Mouse (Mus musculus) stomach, postnatal 0 days (tissue): ENCODE data around the gene Sec31a. TPM values are rescaled to one million over a fixed set of nuclear protein-coding genes. Genes with fewer than 3 reads are reported as not detected.

Experiments
- ATAC-seq: fragments of 200-750 bp; cut with Nextera tagmentation; 2 replicates; pipeline ENCODE4 v1.8.0; 2017; ENCODE audit not compliant: low FRiP score, low TSS enrichment
- DNase-seq: peaks from one replicate; pipeline ENCODE4 v3.0.0-alpha.2; 2016; ENCODE audit warnings: low spot score
- H3K27ac ChIP-seq: fragments of 300-500 bp; sonication (generic); replicated peaks from 2 replicates; pipeline ENCODE4 v1.5.1; 2014; ENCODE audit warnings: mild to moderate bottlenecking, control low read depth
- H3K27me3 ChIP-seq: fragments of 300-500 bp; sonication (generic); 2 replicates; pipeline ENCODE4 v1.6.1; 2014; ENCODE audit warnings: low read length; ENCODE audit not compliant: control insufficient read depth, insufficient read depth
- H3K36me3 ChIP-seq: fragments of 300-500 bp; sonication (generic); 2 replicates; pipeline ENCODE4 v1.6.1; 2014; ENCODE audit warnings: low read length, mixed read lengths; ENCODE audit not compliant: control insufficient read depth, insufficient read depth
- H3K4me1 ChIP-seq: fragments of 300-500 bp; sonication (generic); replicated peaks from 2 replicates; pipeline ENCODE4 v1.6.1; 2014; ENCODE audit warnings: antibody characterized with exemption; ENCODE audit not compliant: control insufficient read depth, insufficient read depth
- H3K4me2 ChIP-seq: fragments of 300-500 bp; sonication (generic); replicated peaks from 2 replicates; pipeline ENCODE4 v1.6.1; 2014; ENCODE audit warnings: low read depth, mild to moderate bottlenecking, control low read depth, moderate library complexity
- H3K4me3 ChIP-seq: fragments of 300-500 bp; sonication (generic); 2 replicates; pipeline ENCODE4 v1.5.1; 2014; ENCODE audit warnings: low read depth, low read length, control low read depth
- H3K9ac ChIP-seq: fragments of 300-500 bp; sonication (generic); 2 replicates; pipeline ENCODE4 v1.6.1; 2014; ENCODE audit warnings: mild to moderate bottlenecking, low read length, control low read depth, mixed read lengths
- H3K9me3 ChIP-seq: fragments of 300-500 bp; sonication (generic); 2 replicates; pipeline ENCODE4 v1.6.1; 2016; ENCODE audit warnings: low read length; ENCODE audit not compliant: control insufficient read depth
- CTCF ChIP-seq: IDR thresholded peaks from 2 replicates; pipeline ENCODE4 v1.5.1; 2016; ENCODE audit warnings: antibody characterized with exemption, low read depth, mild to moderate bottlenecking, moderate library complexity
- EP300 ChIP-seq: optimal IDR thresholded peaks from 2 replicates; pipeline ENCODE3; 2016; ENCODE audit warnings: antibody characterized with exemption
- WGBS: fragments of 180-500 bp; shearing (Covaris S2); extraction: QIAGEN DNeasy Blood & Tissue Kit; methylation state at CpG from one replicate; pipeline ENCODE4 v1.1.7; 2014; 5-methylcytosine and 5-hydroxymethylcytosine counted together
- polyA plus RNA-seq: library from polyadenylated mRNA; unstranded; fragments of >200 nt; fragmentation: Nextera tagmentation; extraction: Ambion mirVana; gene quantifications from 2 replicates; pipeline ENCODE4 v1.2.1, GENCODE M21; 2015

The Sec31a gene
- polyA plus RNA-seq, 1 experiment from 2014 or later, result 102 TPM

DNA sequence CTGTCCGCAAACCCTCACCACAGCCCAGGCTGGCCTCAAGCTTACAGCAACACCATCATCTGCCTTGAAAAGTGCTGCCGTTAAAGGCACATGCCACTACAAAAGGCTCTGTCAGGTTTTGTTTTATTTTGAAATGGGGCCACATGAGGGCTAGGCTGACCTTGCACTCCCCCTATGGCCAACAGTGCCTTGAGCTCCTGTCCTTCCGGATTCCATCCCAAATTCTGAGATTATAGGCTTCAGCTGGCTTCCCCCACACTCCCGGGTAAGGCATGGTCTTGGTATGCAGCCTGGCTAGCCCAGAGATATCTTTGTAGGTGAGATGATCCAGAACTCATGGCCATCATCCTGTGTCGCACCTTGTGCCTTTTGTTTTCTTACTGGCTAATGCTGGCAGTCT is 21.9 kb upstream of the Sec31a start:
- no peak for TF ChIP-seq CTCF
- TF ChIP-seq EP300, result no peak
- no peaks in the 10 kb centered on the region for H3K4me1 ChIP-seq
- no peak overlapping the region for H3K4me2 ChIP-seq
- DNase-seq (no peak), ATAC-seq (no peak)
- no peak overlapping the region for H3K27ac ChIP-seq
- H3K27me3 ChIP-seq, result no peaks in the 10 kb centered on the region
- no peak overlapping the region for H3K4me3 ChIP-seq
- no peak overlapping the region for H3K9ac ChIP-seq
- no peaks in the 10 kb centered on the region for H3K9me3 ChIP-seq
- WGBS, result 96% methylated on average over 5 of the region's 5 CpGs
- no peaks in the 10 kb centered on the region; the same call in 1 of the 2 replicates for H3K36me3 ChIP-seq

DNA sequence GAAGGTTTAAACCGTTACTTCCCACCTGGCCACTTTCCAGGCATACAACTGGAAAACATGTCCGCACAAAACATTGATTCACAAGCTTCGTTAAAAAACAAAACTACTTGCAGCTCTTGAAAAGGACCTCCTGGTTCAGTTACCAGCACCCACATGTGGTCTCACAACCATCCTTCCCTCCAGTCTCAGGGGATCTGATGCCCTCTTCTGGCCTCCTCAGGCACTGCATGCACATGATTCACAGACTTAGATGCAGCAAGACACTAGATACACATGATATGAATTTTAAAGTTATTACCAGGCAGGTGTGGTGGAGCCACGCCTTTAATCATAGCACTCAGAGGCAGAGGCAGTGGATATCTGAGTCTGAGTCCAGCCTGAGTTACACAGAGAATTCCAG is 21.1 kb upstream of the Sec31a start:
- no peak overlapping the region for H3K4me2 ChIP-seq
- 93% methylated on average over 4 of the region's 4 CpGs for WGBS
- no peak for TF ChIP-seq EP300
- TF ChIP-seq CTCF, result peak; percentile 44; the same call in 1 of the 2 replicates
- DNase-seq, result no peak
- no peak overlapping the region for H3K4me3 ChIP-seq
- H3K27ac ChIP-seq, result no peak overlapping the region
- no peaks in the 10 kb centered on the region for H3K4me1 ChIP-seq
- H3K36me3 ChIP-seq, result no peaks in the 10 kb centered on the region; the same call in 1 of the 2 replicates
- no peaks in the 10 kb centered on the region for H3K9me3 ChIP-seq
- H3K9ac ChIP-seq, result no peak overlapping the region
- H3K27me3 ChIP-seq, result no peaks in the 10 kb centered on the region
- no peak for ATAC-seq

- 56% methylated on average over 2 of the region's 2 CpGs for WGBS
- Histone ChIP-seq H3K9me3 (no peaks in the 10 kb centered on the region), H3K36me3 (peaks cover 4% of the 10 kb centered on the region; the same call in 1 of the 2 replicates), H3K4me1 (peaks cover 13% of the 10 kb centered on the region), H3K9ac (no peak overlapping the region), H3K4me3 (no peak overlapping the region), H3K27me3 (no peaks in the 10 kb centered on the region), H3K4me2 (no peak overlapping the region), H3K27ac (no peak overlapping the region)
- DNase-seq, result no peak
- no peak for ATAC-seq
- TF ChIP-seq CTCF (no peak), EP300 (no peak)
Observed at GRCm38 (mm10) chr5:100430966-100431365, 14.9 kb upstream of the Sec31a start.

DNA sequence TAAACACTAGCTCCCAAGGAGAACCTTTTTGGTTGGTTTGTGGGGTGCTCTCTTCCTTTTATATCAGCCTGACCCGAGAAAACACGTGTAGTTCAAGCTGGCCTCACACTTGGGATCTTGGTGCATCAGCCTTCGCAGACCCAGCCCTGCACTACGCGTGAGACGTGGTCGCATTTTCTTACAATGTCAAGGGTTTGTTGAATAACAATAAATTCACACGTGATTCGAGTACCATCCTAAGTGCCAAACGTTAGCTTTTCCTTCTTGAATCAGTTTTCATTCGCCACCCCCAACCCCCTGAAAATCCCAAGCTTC is 14.0 kb upstream of the Sec31a start:
- Histone ChIP-seq H3K4me2 (peak overlapping the region; percentile 79), H3K4me1 (peaks cover 13% of the 10 kb centered on the region), H3K4me3 (peak overlapping the region; percentile 67), H3K9ac (peak overlapping the region; percentile 88), H3K27ac (peak overlapping the region; percentile 95), H3K9me3 (no peaks in the 10 kb centered on the region), H3K36me3 (peaks cover 4% of the 10 kb centered on the region; the same call in 1 of the 2 replicates), H3K27me3 (no peaks in the 10 kb centered on the region)
- ATAC-seq (no peak; the same call in 1 of the 2 replicates), DNase-seq (no peak)
- TF ChIP-seq EP300, result no peak
- no peak for TF ChIP-seq CTCF
- WGBS, result 2% methylated on average over 11 of the region's 11 CpGs

- TF ChIP-seq EP300 (peak; percentile 98), CTCF (no peak)
- H3K9me3 ChIP-seq, result no peaks in the 10 kb centered on the region
- peak overlapping the region; percentile 95 for H3K27ac ChIP-seq
- DNase-seq, result peak; percentile 96
- no peaks in the 10 kb centered on the region for H3K27me3 ChIP-seq
- peaks cover 13% of the 10 kb centered on the region for H3K4me1 ChIP-seq
- peak overlapping the region; percentile 67 for H3K4me3 ChIP-seq
- ATAC-seq, result peak; percentile 99
- H3K4me2 ChIP-seq, result peak overlapping the region; percentile 79
- H3K9ac ChIP-seq, result peak overlapping the region; percentile 88
- WGBS, result under 1% methylated on average over 53 of the region's 53 CpGs
- H3K36me3 ChIP-seq, result peaks cover 4% of the 10 kb centered on the region; the same call in 1 of the 2 replicates
Observed at GRCm38 (mm10) chr5:100429344-100430075, 13.5 kb upstream of the Sec31a start.

DNA sequence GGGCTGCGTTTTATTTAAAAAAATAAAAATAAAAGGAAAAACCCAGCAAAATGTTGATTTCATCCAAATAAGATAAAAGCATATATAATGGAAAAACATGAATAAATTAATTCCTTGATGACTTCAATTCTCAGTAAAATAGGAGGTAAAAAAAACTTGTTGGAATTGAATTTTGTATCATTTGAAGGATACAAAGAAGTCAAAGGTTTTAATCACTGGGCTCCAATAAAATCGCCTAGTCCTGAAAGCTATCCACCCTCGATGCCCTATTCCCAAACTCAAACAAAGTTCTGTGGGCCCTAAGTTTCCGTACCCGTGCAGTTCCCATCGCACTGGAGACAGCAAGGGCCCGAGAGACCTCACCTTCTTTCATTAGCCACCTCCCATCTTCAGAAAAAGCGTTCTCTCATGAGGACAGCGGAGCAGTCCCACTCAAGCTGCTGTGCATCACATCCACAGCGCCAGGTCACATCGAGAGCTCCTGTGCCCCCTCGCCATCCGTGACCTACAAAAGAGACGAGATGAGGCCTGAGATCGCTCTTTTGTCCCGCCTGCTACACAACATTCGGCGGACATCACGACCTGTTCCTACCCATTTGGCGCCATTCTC is 12.8 kb upstream of the Sec31a start:
- Histone ChIP-seq H3K4me2 (peak overlapping the region; percentile 79), H3K9ac (peak overlapping the region; percentile 62), H3K27ac (peak overlapping the region; percentile 91), H3K27me3 (no peaks in the 10 kb centered on the region), H3K36me3 (peaks cover 8% of the 10 kb centered on the region), H3K4me1 (peaks cover 13% of the 10 kb centered on the region), H3K9me3 (no peaks in the 10 kb centered on the region), H3K4me3 (peak overlapping the region; percentile 67)
- WGBS, result under 1% methylated on average over 20 of the region's 20 CpGs
- ATAC-seq (peak; percentile 30), DNase-seq (no peak)
- TF ChIP-seq CTCF, result no peak
- TF ChIP-seq EP300, result no peak
